Mouse (Mus musculus): ENCODE results near the gene Glrx3.

The Glrx3 gene

GRCm38 (mm10) chr7:137437440-137438178 is at the start of gene Glrx3:
Gene Glrx3, plus strand, starts transcription at chr7:137437614.
- WGBS = under 1% methylated on average over 69 of the region's 69 CpGs

- WGBS = 95% methylated on average over 5 of the region's 5 CpGs
Observed at GRCm38 (mm10) chr7:137387863-137388262, 49.6 kb upstream of the Glrx3 start.

- 82% methylated on average over 4 of the region's 4 CpGs for WGBS
Observed at GRCm38 (mm10) chr7:137395421-137395820, 42.0 kb upstream of the Glrx3 start.

GRCm38 (mm10) chr7:137397361-137397910 is 40.0 kb upstream of the Glrx3 start:
- WGBS = 96% methylated on average over 8 of the region's 8 CpGs

- WGBS = 96% methylated on average over 4 of the region's 4 CpGs
Observed at GRCm38 (mm10) chr7:137398973-137399372, 38.4 kb upstream of the Glrx3 start.

- WGBS = 89% methylated on average over 2 of the region's 2 CpGs
Observed at GRCm38 (mm10) chr7:137404146-137404545, 33.3 kb upstream of the Glrx3 start.

GRCm38 (mm10) chr7:137407428-137408058 is 29.9 kb upstream of the Glrx3 start:
- 93% methylated on average over 1 of the region's 1 CpGs for WGBS

- under 1% methylated on average over 63 of the region's 63 CpGs for WGBS
Observed at GRCm38 (mm10) chr7:137410337-137411197, 26.8 kb upstream of the Glrx3 start, which contains the start of gene 9430038I01Rik. Gene 9430038I01Rik, minus strand, starts transcription at chr7:137410762.

- 75% methylated on average over 8 of the region's 8 CpGs for WGBS
Observed at GRCm38 (mm10) chr7:137414710-137415109, 22.7 kb upstream of the Glrx3 start.

GRCm38 (mm10) chr7:137420550-137420949 is 16.9 kb upstream of the Glrx3 start:
- 84% methylated on average over 2 of the region's 2 CpGs for WGBS

- WGBS = 98% methylated on average over 4 of the region's 4 CpGs
Observed at GRCm38 (mm10) chr7:137421236-137421635, 16.2 kb upstream of the Glrx3 start.

GRCm38 (mm10) chr7:137426693-137427092 is 10.7 kb upstream of the Glrx3 start:
- WGBS = 66% methylated on average over 4 of the region's 4 CpGs

GRCm38 (mm10) chr7:137431769-137432603 is 5.4 kb upstream of the Glrx3 start:
- WGBS = 51% methylated on average over 13 of the region's 13 CpGs

GRCm38 (mm10) chr7:137436901-137437300 is 513 bp upstream of the Glrx3 start:
- WGBS = 80% methylated on average over 6 of the region's 6 CpGs

GRCm38 (mm10) chr7:137438179-137438550 is 751 bp downstream of the Glrx3 start:
- WGBS = 1% methylated on average over 7 of the region's 7 CpGs

GRCm38 (mm10) chr7:137438962-137439361 is 1.5 kb downstream of the Glrx3 start:
- WGBS = 70% methylated on average over 7 of the region's 7 CpGs

GRCm38 (mm10) chr7:137442951-137443350 is 5.5 kb downstream of the Glrx3 start:
- WGBS = 72% methylated on average over 4 of the region's 4 CpGs

GRCm38 (mm10) chr7:137445321-137445720 is 7.9 kb downstream of the Glrx3 start:
- WGBS = 96% methylated on average over 12 of the region's 12 CpGs

GRCm38 (mm10) chr7:137461396-137461795 is 24.0 kb downstream of the Glrx3 start:
- 68% methylated on average over 5 of the region's 5 CpGs for WGBS

- 80% methylated on average over 4 of the region's 4 CpGs for WGBS
Observed at GRCm38 (mm10) chr7:137468174-137468573, 30.8 kb downstream of the Glrx3 start.
